Mouse (Mus musculus): ENCODE measurements around the gene Pacrg. TPM values are rescaled to one million over a fixed set of nuclear protein-coding genes. Genes with fewer than 3 reads are reported as not detected.

The Pacrg gene
- polyA plus RNA-seq, 1 experiment from 2014 or later, result 0.96 TPM

- Histone ChIP-seq H3K36me3 (no peaks in the 10 kb centered on the region), H3K4me1 (replicated peaks) (peaks cover 84% of the 10 kb centered on the region), H3K27ac (ENCODE audit: poor library complexity, severe bottlenecking) (0 out of 2 replicates have a peak overlapping the region, but pooled peaks have one; percentile 11), H3K4me3 (no peak overlapping the region), H3K4me2 (no peak overlapping the region), H3K27me3 (replicated peaks) (no peaks in the 10 kb centered on the region), H3K9ac (no peak overlapping the region), H3K9me3 (replicated peaks) (no peaks in the 10 kb centered on the region)
- no peak for ATAC-seq (ENCODE audit: insufficient number of reproducible peaks, low FRiP score)
- 83% methylated on average over 14 of the region's 14 CpGs for WGBS
Measured at GRCm38 (mm10) chr17:10392342-10393034, 447.6 kb downstream of the Pacrg start.

DNA sequence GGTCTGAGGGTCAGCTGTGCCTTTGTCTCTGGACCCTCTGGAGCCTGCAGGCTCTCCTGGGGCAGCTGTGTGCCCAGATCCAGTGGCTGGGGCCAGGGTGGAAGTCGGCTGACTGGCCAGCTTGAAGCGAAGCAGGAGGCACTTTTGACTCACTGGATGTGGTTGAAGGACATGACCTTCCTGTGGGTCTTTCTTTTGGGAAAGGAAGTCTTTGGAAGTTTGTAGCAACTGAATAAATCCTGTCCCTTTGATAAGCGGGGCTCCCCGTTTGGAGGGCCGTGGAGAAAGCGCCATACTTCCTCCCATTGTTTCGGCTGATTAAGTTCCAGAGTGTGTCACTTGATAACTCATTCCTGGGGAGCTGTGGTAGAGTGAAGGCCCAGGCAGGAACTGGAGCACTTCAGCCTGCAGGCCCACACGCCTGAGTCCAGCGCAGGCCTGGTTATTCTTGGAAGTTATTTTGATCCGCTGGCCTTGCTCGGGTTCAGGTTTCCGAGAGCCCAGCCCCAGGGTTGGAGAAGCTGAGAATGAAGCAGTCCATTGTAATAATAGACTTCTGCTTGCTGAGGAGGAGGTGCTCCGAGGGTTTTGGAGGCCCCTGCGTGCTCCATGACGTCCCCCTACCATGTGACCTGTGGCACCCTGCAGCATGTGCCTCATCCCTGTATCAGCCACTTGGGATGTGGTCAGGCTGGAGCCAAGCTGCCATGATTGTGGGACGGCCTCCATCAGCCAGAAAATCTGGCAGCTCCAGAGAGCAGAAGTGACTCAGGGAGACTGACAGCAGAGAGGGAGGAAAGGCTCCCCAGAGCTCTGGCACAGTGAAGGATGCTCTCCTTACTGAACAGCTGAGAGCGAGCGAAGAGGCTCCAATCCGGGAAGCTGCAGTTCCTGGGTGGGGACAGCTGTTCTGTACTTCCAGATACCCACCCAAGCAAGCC, 449.6 kb downstream of the Pacrg start:
- H3K4me3 ChIP-seq, result 0 out of 2 replicates have a peak overlapping the region, but pooled peaks have one; percentile 4

GRCm38 (mm10) chr17:10389740-10390139, 450.4 kb downstream of the Pacrg start:
- 53% methylated on average over 9 of the region's 9 CpGs for WGBS
- no peaks in the 10 kb centered on the region for H3K9me3 ChIP-seq (replicated peaks)
- peak overlapping the region; percentile 52 for H3K9ac ChIP-seq
- H3K4me1 ChIP-seq (replicated peaks), result peaks cover 67% of the 10 kb centered on the region
- 0 out of 2 replicates have a peak, but pooled peaks have one; percentile 0 for ATAC-seq (ENCODE audit: insufficient number of reproducible peaks, low FRiP score)
- H3K27me3 ChIP-seq (replicated peaks), result no peaks in the 10 kb centered on the region
- H3K36me3 ChIP-seq, result no peaks in the 10 kb centered on the region
- no peak overlapping the region for H3K4me3 ChIP-seq
- H3K27ac ChIP-seq (ENCODE audit: poor library complexity, severe bottlenecking), result peak overlapping the region; percentile 98
- peak overlapping the region; percentile 55; the same call in 1 of the 2 replicates for H3K4me2 ChIP-seq

More for the DNA sequence above, 449.6 kb downstream of the Pacrg start:
- Histone ChIP-seq H3K36me3 (no peaks in the 10 kb centered on the region), H3K4me2 (peak overlapping the region; percentile 55), H3K9ac (peak overlapping the region; percentile 68), H3K27ac (ENCODE audit: poor library complexity, severe bottlenecking) (peak overlapping the region; percentile 98), H3K4me1 (replicated peaks) (peaks cover 73% of the 10 kb centered on the region), H3K27me3 (replicated peaks) (no peaks in the 10 kb centered on the region), H3K9me3 (replicated peaks) (no peaks in the 10 kb centered on the region)
- ATAC-seq (ENCODE audit: insufficient number of reproducible peaks, low FRiP score), result peak; percentile 89
- WGBS, result 9% methylated on average over 19 of the region's 19 CpGs

GRCm38 (mm10) chr17:10386548-10386947, 453.6 kb downstream of the Pacrg start:
- no peak overlapping the region for H3K4me3 ChIP-seq
- H3K9me3 ChIP-seq (replicated peaks), result no peaks in the 10 kb centered on the region
- H3K9ac ChIP-seq, result no peak overlapping the region
- H3K27ac ChIP-seq (ENCODE audit: poor library complexity, severe bottlenecking), result peak overlapping the region; percentile 56; the same call in 1 of the 2 replicates
- H3K4me1 ChIP-seq (replicated peaks), result peaks cover 40% of the 10 kb centered on the region
- WGBS, result 34% methylated on average over 6 of the region's 6 CpGs
- no peak overlapping the region; the same call in 1 of the 2 replicates for H3K4me2 ChIP-seq
- no peak for ATAC-seq (ENCODE audit: insufficient number of reproducible peaks, low FRiP score)
- H3K27me3 ChIP-seq (replicated peaks), result no peaks in the 10 kb centered on the region
- no peaks in the 10 kb centered on the region for H3K36me3 ChIP-seq

DNA sequence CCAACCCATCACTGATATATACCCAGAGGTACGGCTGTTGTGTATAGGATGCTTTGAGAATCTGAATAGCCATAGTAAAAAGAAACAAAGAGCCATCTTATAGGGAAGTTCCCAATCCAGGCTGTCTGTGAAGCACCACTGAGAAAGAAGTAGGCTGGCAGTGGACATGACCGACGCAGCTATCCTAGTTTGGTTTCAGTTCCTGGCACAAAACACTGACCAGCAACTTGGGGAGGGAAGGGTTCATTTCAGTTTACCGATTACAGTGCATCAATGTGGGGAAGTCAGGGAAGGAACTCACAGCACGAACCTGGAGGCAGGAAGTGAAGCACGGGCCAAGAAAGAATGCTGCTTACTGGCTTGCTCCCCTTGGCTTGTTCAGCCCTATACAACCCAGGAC, 456.7 kb downstream of the Pacrg start:
- Histone ChIP-seq H3K36me3 (no peaks in the 10 kb centered on the region), H3K4me2 (no peak overlapping the region), H3K9me3 (replicated peaks) (no peaks in the 10 kb centered on the region), H3K27me3 (replicated peaks) (no peaks in the 10 kb centered on the region), H3K9ac (no peak overlapping the region), H3K4me3 (no peak overlapping the region), H3K4me1 (replicated peaks) (peaks cover 34% of the 10 kb centered on the region), H3K27ac (ENCODE audit: poor library complexity, severe bottlenecking) (no peak overlapping the region)
- 82% methylated on average over 6 of the region's 6 CpGs for WGBS
- no peak for ATAC-seq (ENCODE audit: insufficient number of reproducible peaks, low FRiP score)

DNA sequence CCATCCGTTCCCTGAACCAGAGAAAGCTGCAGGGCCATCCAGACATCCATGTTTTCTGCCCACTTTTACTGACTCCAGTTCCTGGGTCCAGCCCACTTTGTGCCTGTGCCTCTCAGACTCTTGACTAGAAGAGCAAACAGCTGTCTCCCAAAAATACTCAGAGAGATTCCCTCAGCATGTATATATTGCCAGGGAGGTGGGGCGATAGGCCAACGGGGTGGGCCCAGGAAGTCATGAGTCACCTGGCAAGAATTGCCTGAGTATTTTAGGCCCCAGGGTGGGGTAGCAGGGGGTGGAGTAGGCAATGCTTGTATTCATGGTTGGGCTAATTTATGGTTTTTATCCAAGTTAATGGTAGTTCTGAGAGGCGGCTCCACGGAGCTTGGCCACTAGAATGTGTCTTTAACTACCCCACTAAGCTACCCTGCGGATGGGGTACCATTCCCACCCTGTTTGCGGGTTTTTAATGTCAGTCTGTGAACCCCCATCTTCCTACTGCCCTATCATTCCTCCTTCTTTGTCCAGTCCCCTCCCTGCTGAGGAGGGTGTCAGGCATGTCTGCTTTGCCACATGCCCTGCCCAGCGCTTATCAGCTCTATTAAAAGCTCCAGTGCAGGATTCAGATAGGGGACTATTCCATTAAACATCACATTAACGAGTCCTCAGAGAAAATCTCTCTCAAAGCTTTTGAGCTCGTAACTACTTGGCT, 461.5 kb downstream of the Pacrg start:
- Histone ChIP-seq H3K9me3 (replicated peaks) (no peaks in the 10 kb centered on the region), H3K27ac (ENCODE audit: poor library complexity, severe bottlenecking) (peak overlapping the region; percentile 72), H3K36me3 (no peaks in the 10 kb centered on the region), H3K4me3 (no peak overlapping the region), H3K4me1 (replicated peaks) (peaks cover 46% of the 10 kb centered on the region), H3K9ac (peak overlapping the region; percentile 38; the same call in 1 of the 2 replicates), H3K4me2 (peak overlapping the region; percentile 16; the same call in 1 of the 2 replicates), H3K27me3 (replicated peaks) (no peaks in the 10 kb centered on the region)
- peak; percentile 40; the same call in 1 of the 2 replicates for ATAC-seq (ENCODE audit: insufficient number of reproducible peaks, low FRiP score)
- WGBS, result 57% methylated on average over 10 of the region's 10 CpGs

DNA sequence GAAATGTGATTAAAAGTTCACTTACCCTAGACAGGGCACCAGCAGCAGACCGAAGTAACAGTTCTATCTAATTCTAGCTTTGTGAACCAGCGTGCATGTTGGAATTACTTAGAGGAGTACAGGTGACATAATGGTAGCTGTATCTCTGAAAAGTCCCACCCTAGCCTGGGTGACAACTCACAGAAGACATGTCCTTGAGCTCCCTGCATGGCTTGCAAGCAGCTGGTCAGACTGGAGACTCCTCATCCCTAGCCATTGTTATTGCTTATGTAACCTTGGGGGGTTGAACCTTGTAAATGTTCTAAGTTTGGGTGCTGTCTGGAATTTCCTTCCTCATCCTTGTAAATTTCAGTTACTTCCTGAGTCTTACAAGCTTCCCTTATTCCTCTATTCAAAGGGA, 462.5 kb downstream of the Pacrg start:
- H3K27me3 ChIP-seq (replicated peaks), result no peaks in the 10 kb centered on the region
- no peak overlapping the region for H3K9ac ChIP-seq
- H3K4me1 ChIP-seq (replicated peaks), result peaks cover 56% of the 10 kb centered on the region
- no peak overlapping the region for H3K4me2 ChIP-seq
- WGBS, result 88% methylated on average over 2 of the region's 2 CpGs
- H3K4me3 ChIP-seq, result no peak overlapping the region
- peak overlapping the region; percentile 72; the same call in 1 of the 2 replicates for H3K27ac ChIP-seq (ENCODE audit: poor library complexity, severe bottlenecking)
- ATAC-seq (ENCODE audit: insufficient number of reproducible peaks, low FRiP score), result no peak
- H3K9me3 ChIP-seq (replicated peaks), result no peaks in the 10 kb centered on the region
- H3K36me3 ChIP-seq, result no peaks in the 10 kb centered on the region

- peaks cover 68% of the 10 kb centered on the region for H3K4me1 ChIP-seq (replicated peaks)
- no peak overlapping the region for H3K4me2 ChIP-seq
- H3K9ac ChIP-seq, result 0 out of 2 replicates have a peak overlapping the region, but pooled peaks have one; percentile 5
- H3K4me3 ChIP-seq, result no peak overlapping the region
- H3K27me3 ChIP-seq (replicated peaks), result no peaks in the 10 kb centered on the region
- H3K36me3 ChIP-seq, result no peaks in the 10 kb centered on the region
- ATAC-seq (ENCODE audit: insufficient number of reproducible peaks, low FRiP score), result no peak
- H3K9me3 ChIP-seq (replicated peaks), result no peaks in the 10 kb centered on the region
- 37% methylated on average over 7 of the region's 7 CpGs for WGBS
- peak overlapping the region; percentile 72 for H3K27ac ChIP-seq (ENCODE audit: poor library complexity, severe bottlenecking)
Measured at GRCm38 (mm10) chr17:10374316-10374715, 465.8 kb downstream of the Pacrg start.

- peaks cover 65% of the 10 kb centered on the region for H3K4me1 ChIP-seq (replicated peaks)
Measured at GRCm38 (mm10) chr17:10373727-10374126, 466.4 kb downstream of the Pacrg start.

GRCm38 (mm10) chr17:10372001-10372785, 467.9 kb downstream of the Pacrg start:
- no peak overlapping the region for H3K4me3 ChIP-seq
- H3K4me1 ChIP-seq (replicated peaks), result peaks cover 71% of the 10 kb centered on the region
- no peaks in the 10 kb centered on the region for H3K9me3 ChIP-seq (replicated peaks)
- 49% methylated on average over 18 of the region's 18 CpGs for WGBS
- H3K4me2 ChIP-seq, result no peak overlapping the region
- no peaks in the 10 kb centered on the region for H3K36me3 ChIP-seq
- H3K9ac ChIP-seq, result no peak overlapping the region
- no peak for ATAC-seq (ENCODE audit: insufficient number of reproducible peaks, low FRiP score)
- H3K27me3 ChIP-seq (replicated peaks), result no peaks in the 10 kb centered on the region
- H3K27ac ChIP-seq (ENCODE audit: poor library complexity, severe bottlenecking), result peak overlapping the region; percentile 92; the same call in 1 of the 2 replicates

More at GRCm38 (mm10) chr17:10373727-10374126, 466.4 kb downstream of the Pacrg start:
- H3K9me3 ChIP-seq (replicated peaks), result no peaks in the 10 kb centered on the region
- no peak for ATAC-seq (ENCODE audit: insufficient number of reproducible peaks, low FRiP score)
- 0 out of 2 replicates have a peak overlapping the region, but pooled peaks have one; percentile 5 for H3K9ac ChIP-seq
- peak overlapping the region; percentile 72 for H3K27ac ChIP-seq (ENCODE audit: poor library complexity, severe bottlenecking)
- WGBS, result 22% methylated on average over 3 of the region's 3 CpGs
- H3K4me2 ChIP-seq, result no peak overlapping the region
- no peaks in the 10 kb centered on the region for H3K36me3 ChIP-seq
- no peak overlapping the region for H3K4me3 ChIP-seq
- H3K27me3 ChIP-seq (replicated peaks), result no peaks in the 10 kb centered on the region

Data from heart, embryonic 12.5 days (tissue).